19 mouse cellular contexts compared by ENCODE assay signal in the genomic region with DNA sequence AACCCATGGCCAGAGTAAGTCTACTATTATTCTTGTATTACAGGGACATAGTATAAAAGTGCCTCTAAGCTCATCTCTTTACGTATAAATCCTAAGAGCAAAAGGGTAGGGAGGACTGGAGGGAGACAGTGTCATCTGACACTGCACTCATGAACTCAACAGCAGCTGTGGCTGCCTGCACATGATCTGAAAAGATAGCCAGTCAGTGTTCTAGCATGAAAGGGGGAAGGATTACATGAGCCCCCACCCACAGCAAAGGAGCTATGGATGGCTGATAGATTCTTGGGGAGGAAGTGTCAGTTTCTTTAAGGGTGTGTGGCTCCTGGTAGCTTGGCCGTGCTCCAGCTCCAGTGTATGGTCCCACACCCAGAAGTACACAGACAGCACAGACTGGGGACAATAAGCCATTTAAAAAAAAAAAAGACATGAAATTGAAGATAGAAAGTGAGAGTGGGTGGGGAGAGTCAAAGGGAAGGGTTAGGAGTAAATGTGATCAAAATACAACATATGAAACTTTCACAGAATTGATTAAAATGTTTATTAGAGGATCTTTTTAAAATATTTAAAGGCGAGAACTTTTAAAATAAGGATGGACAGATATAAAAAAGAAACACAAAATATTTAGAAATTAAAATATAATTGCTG. TPM values are rescaled to one million over a fixed set of nuclear protein-coding genes. Genes with fewer than 3 reads are reported as not detected.
DNase-seq lines count a peak whose midpoint lies in the region; ATAC-seq and TF ChIP-seq lines count a peak whose summit lies in the region.
"Had no signal": no experiment of that assay in that cellular context is flagged by ENCODE, and none has a peak within 500 bp of the region (broad histone marks: within the 10 kb centered on the region; RNA-seq: fewer than 3 reads in every experiment).

No protein-coding gene starts in this region.

- H3K9me3 ChIP-seq in embryonic facial prominence, embryonic 14.5 days (ENCODE audit: control insufficient read depth, low read length), result no peaks in the 10 kb centered on the region
- no peaks in the 10 kb centered on the region for H3K9me3 ChIP-seq in embryonic facial prominence, embryonic 10.5 days
- no peaks in the 10 kb centered on the region for H3K9me3 ChIP-seq in kidney, embryonic 14.5 days (ENCODE audit: control insufficient read depth, low read length)
- H3K9me3 ChIP-seq in lung, postnatal 0 days (ENCODE audit: low read length), result no peaks in the 10 kb centered on the region
- H3K9me3 ChIP-seq in midbrain, embryonic 13.5 days, result no peaks in the 10 kb centered on the region
- H3K9me3 ChIP-seq: midbrain, embryonic 12.5 days had no signal

- H3K4me3 ChIP-seq in embryonic facial prominence, embryonic 14.5 days (ENCODE audit: low read depth, low read length), result no peak overlapping the region
- H3K4me3 ChIP-seq in embryonic facial prominence, embryonic 10.5 days, result no peak overlapping the region
- H3K4me3 ChIP-seq in kidney, embryonic 14.5 days (ENCODE audit: low read length), result no peak overlapping the region
- H3K4me3 ChIP-seq in lung, postnatal 0 days (ENCODE audit: low read depth, low read length), result no peak overlapping the region
- no peak overlapping the region for H3K4me3 ChIP-seq in midbrain, embryonic 13.5 days (replicated peaks)
- H3K4me3 ChIP-seq: midbrain, embryonic 12.5 days had no signal

- H3K27ac ChIP-seq in embryonic facial prominence, embryonic 14.5 days (replicated peaks; ENCODE audit: low read depth, low read length), result no peak overlapping the region
- no peak overlapping the region for H3K27ac ChIP-seq in embryonic facial prominence, embryonic 10.5 days (replicated peaks)
- H3K27ac ChIP-seq in kidney, embryonic 14.5 days (ENCODE audit: low read depth, low read length), result no peak overlapping the region
- no peak overlapping the region for H3K27ac ChIP-seq in lung, postnatal 0 days (ENCODE audit: low read length)
- H3K27ac ChIP-seq in midbrain, embryonic 13.5 days, result no peak overlapping the region
- H3K27ac ChIP-seq: midbrain, embryonic 12.5 days had no signal

- 54% methylated on average over 3 of the region's 3 CpGs for WGBS in embryonic facial prominence, embryonic 14.5 days
- WGBS in embryonic facial prominence, embryonic 10.5 days, result 70% methylated on average over 3 of the region's 3 CpGs
- 56% methylated on average over 3 of the region's 3 CpGs for WGBS in kidney, embryonic 14.5 days
- 47% methylated on average over 3 of the region's 3 CpGs for WGBS in lung, postnatal 0 days
- WGBS in midbrain, embryonic 13.5 days, result 78% methylated on average over 3 of the region's 3 CpGs

- H3K9ac ChIP-seq in embryonic facial prominence, embryonic 14.5 days (ENCODE audit: low read depth, low read length), result no peak overlapping the region
- no peak overlapping the region for H3K9ac ChIP-seq in kidney, embryonic 14.5 days (ENCODE audit: low read depth, low read length)
- H3K9ac ChIP-seq in lung, postnatal 0 days (replicated peaks; ENCODE audit: low read depth), result no peak overlapping the region
- H3K9ac ChIP-seq in midbrain, embryonic 13.5 days (replicated peaks), result no peak overlapping the region
- H3K9ac ChIP-seq: midbrain, embryonic 12.5 days had no signal

- DNase-seq in embryonic facial prominence, embryonic 14.5 days (ENCODE audit: low spot score), result peak; percentile 55
- no peak for DNase-seq in embryonic facial prominence, embryonic 10.5 days (ENCODE audit: low spot score)
- no peak for DNase-seq in kidney, postnatal 25 days
- no peak for DNase-seq in lung, postnatal 0 days (ENCODE audit: low spot score)
- DNase-seq in lung, adult 18-20 months, result no peak
- DNase-seq: adrenal gland, postnatal 36 days; cerebellum, adult 9-11 months; gastrocnemius, postnatal 14 days; lung, postnatal 14 days; thymus, postnatal 36 days had no signal

- H3K36me3 ChIP-seq in embryonic facial prominence, embryonic 14.5 days (ENCODE audit: control insufficient read depth, insufficient read depth, low read length), result no peaks in the 10 kb centered on the region
- H3K36me3 ChIP-seq in embryonic facial prominence, embryonic 10.5 days (replicated peaks), result no peaks in the 10 kb centered on the region
- no peaks in the 10 kb centered on the region for H3K36me3 ChIP-seq in kidney, embryonic 14.5 days (ENCODE audit: control insufficient read depth, insufficient read depth, low read length)
- H3K36me3 ChIP-seq in lung, postnatal 0 days (ENCODE audit: insufficient read depth, low read length), result no peaks in the 10 kb centered on the region
- H3K36me3 ChIP-seq in midbrain, embryonic 13.5 days, result no peaks in the 10 kb centered on the region
- H3K36me3 ChIP-seq: midbrain, embryonic 12.5 days had no signal

- no peaks in the 10 kb centered on the region for H3K27me3 ChIP-seq in embryonic facial prominence, embryonic 14.5 days (replicated peaks; ENCODE audit: control insufficient read depth, insufficient read depth, low read length)
- no peaks in the 10 kb centered on the region for H3K27me3 ChIP-seq in embryonic facial prominence, embryonic 10.5 days (replicated peaks; ENCODE audit: low read depth, poor library complexity, severe bottlenecking)
- H3K27me3 ChIP-seq in kidney, embryonic 14.5 days (ENCODE audit: control insufficient read depth, insufficient read depth, low read length), result peaks cover 3% of the 10 kb centered on the region; the same call in 1 of the 2 replicates
- H3K27me3 ChIP-seq in lung, postnatal 0 days (replicated peaks; ENCODE audit: insufficient read depth, low read length), result no peaks in the 10 kb centered on the region
- no peaks in the 10 kb centered on the region for H3K27me3 ChIP-seq in midbrain, embryonic 13.5 days

- no peak overlapping the region for H3K4me2 ChIP-seq in embryonic facial prominence, embryonic 14.5 days (ENCODE audit: low read depth, low read length)
- H3K4me2 ChIP-seq in kidney, embryonic 14.5 days (replicated peaks; ENCODE audit: low read depth, low read length), result no peak overlapping the region
- no peak overlapping the region for H3K4me2 ChIP-seq in lung, postnatal 0 days (replicated peaks; ENCODE audit: low read depth, low read length)
- no peak overlapping the region for H3K4me2 ChIP-seq in midbrain, embryonic 13.5 days (replicated peaks)
- H3K4me2 ChIP-seq: midbrain, embryonic 12.5 days had no signal

- peak; percentile 81 for ATAC-seq in embryonic facial prominence, embryonic 14.5 days (ENCODE audit: low read depth)
- peak; percentile 46; the same call in 1 of the 2 replicates for ATAC-seq in kidney, embryonic 14.5 days (ENCODE audit: low FRiP score, low TSS enrichment)
- ATAC-seq in lung, postnatal 0 days, result peak; percentile 21
- ATAC-seq in megakaryocyte-erythroid progenitor cell, adult 5-6 weeks (replicated peaks; ENCODE audit: low FRiP score, low TSS enrichment, poor library complexity, severe bottlenecking), result peak; percentile 90
- no peak for ATAC-seq in midbrain, embryonic 13.5 days
- ATAC-seq: inflammation-experienced regulatory T-cells, adult 6 months; Patski had no signal

- peaks cover 5% of the 10 kb centered on the region; the same call in 1 of the 2 replicates for H3K4me1 ChIP-seq in embryonic facial prominence, embryonic 14.5 days (ENCODE audit: control insufficient read depth, insufficient read depth, low read length)
- peaks cover 8% of the 10 kb centered on the region for H3K4me1 ChIP-seq in embryonic facial prominence, embryonic 10.5 days
- H3K4me1 ChIP-seq in kidney, embryonic 14.5 days (ENCODE audit: control insufficient read depth, insufficient read depth, low read length), result peaks cover 6% of the 10 kb centered on the region; the same call in 1 of the 2 replicates
- H3K4me1 ChIP-seq in lung, postnatal 0 days (ENCODE audit: insufficient read depth, low read depth, low read length), result no peaks in the 10 kb centered on the region
- H3K4me1 ChIP-seq in midbrain, embryonic 13.5 days (replicated peaks), result no peaks in the 10 kb centered on the region
- H3K4me1 ChIP-seq: midbrain, embryonic 12.5 days had no signal

- no peak for TF ChIP-seq CTCF in lung, postnatal 0 days (IDR thresholded peaks at IDR 0.05)

- no peak for TF ChIP-seq EP300 in lung, postnatal 0 days (IDR thresholded peaks at IDR 0.05)

RNA-seq across cellular contexts. Expression of gene Slc47a2, which starts 22.6 kb away (rescaled TPM):
- polyA plus RNA-seq in embryonic facial prominence, embryonic 14.5 days (2014; fragmentation: Nextera tagmentation; extraction: Ambion mirVana), result 0.29 TPM in 1 of 2 replicates, not detected in the other
- polyA plus RNA-seq in embryonic facial prominence, embryonic 10.5 days (2016; fragmentation: Nextera tagmentation; extraction: Ambion mirVana), result not detected in 2 replicates
- not detected in 2 replicates for polyA plus RNA-seq in kidney, embryonic 14.5 days (2014; fragmentation: Nextera tagmentation; extraction: Ambion mirVana)
- 0.19 and 0.20 TPM in 2 replicates for polyA plus RNA-seq in lung, postnatal 0 days (2015; fragmentation: Nextera tagmentation; extraction: Ambion mirVana)
- not detected in 2 replicates for total RNA-seq in megakaryocyte-erythroid progenitor cell, adult 5-6 weeks (2014; fragmentation: Nextera tagmentation)
- not detected in 2 replicates for total RNA-seq in megakaryocyte-erythroid progenitor cell, adult 5-6 weeks (2017)
- polyA plus RNA-seq in midbrain, embryonic 13.5 days (2015; fragmentation: Nextera tagmentation; extraction: Ambion mirVana), result not detected in 2 replicates
- total RNA-seq: adrenal gland, postnatal 36 days; gastrocnemius, postnatal 14 days; layer of hippocampus, postnatal 25 days; left cerebral cortex, postnatal 36 days had no signal
- polyA plus RNA-seq: hindbrain, embryonic 11.5 days; inflammation-experienced regulatory T-cells, adult 6 months; midbrain, embryonic 12.5 days; Patski had no signal

RNA-seq across cellular contexts. Expression of gene Aldh3a2, which starts 52.8 kb away (rescaled TPM):
- 36.4 and 37.4 TPM in 2 replicates for polyA plus RNA-seq in embryonic facial prominence, embryonic 14.5 days (2014; fragmentation: Nextera tagmentation; extraction: Ambion mirVana)
- polyA plus RNA-seq in embryonic facial prominence, embryonic 10.5 days (2016; fragmentation: Nextera tagmentation; extraction: Ambion mirVana), result 16.7 and 17.6 TPM in 2 replicates
- 17.9 and 32.5 TPM in 2 replicates for polyA plus RNA-seq in kidney, embryonic 14.5 days (2014; fragmentation: Nextera tagmentation; extraction: Ambion mirVana)
- 67.4 and 68.4 TPM in 2 replicates for polyA plus RNA-seq in lung, postnatal 0 days (2015; fragmentation: Nextera tagmentation; extraction: Ambion mirVana)
- total RNA-seq in megakaryocyte-erythroid progenitor cell, adult 5-6 weeks (2014; fragmentation: Nextera tagmentation), result 10.6 and 15.4 TPM in 2 replicates
- total RNA-seq in megakaryocyte-erythroid progenitor cell, adult 5-6 weeks (2017), result 10.8 and 30.6 TPM in 2 replicates
- polyA plus RNA-seq in midbrain, embryonic 13.5 days (2015; fragmentation: Nextera tagmentation; extraction: Ambion mirVana), result 21.4 and 23.2 TPM in 2 replicates

RNA-seq across cellular contexts. Expression of gene Slc47a1, which starts 58.1 kb away (rescaled TPM):
- polyA plus RNA-seq in embryonic facial prominence, embryonic 14.5 days (2014; fragmentation: Nextera tagmentation; extraction: Ambion mirVana), result 1.4 and 2.3 TPM in 2 replicates
- 0.05 and 0.08 TPM in 2 replicates for polyA plus RNA-seq in embryonic facial prominence, embryonic 10.5 days (2016; fragmentation: Nextera tagmentation; extraction: Ambion mirVana)
- polyA plus RNA-seq in kidney, embryonic 14.5 days (2014; fragmentation: Nextera tagmentation; extraction: Ambion mirVana), result 4.3 and 9.1 TPM in 2 replicates
- 2.9 and 3.0 TPM in 2 replicates for polyA plus RNA-seq in lung, postnatal 0 days (2015; fragmentation: Nextera tagmentation; extraction: Ambion mirVana)
- total RNA-seq in megakaryocyte-erythroid progenitor cell, adult 5-6 weeks (2014; fragmentation: Nextera tagmentation), result not detected in 2 replicates
- not detected in 2 replicates for total RNA-seq in megakaryocyte-erythroid progenitor cell, adult 5-6 weeks (2017)
- polyA plus RNA-seq in midbrain, embryonic 13.5 days (2015; fragmentation: Nextera tagmentation; extraction: Ambion mirVana), result 0.08 TPM in 1 of 2 replicates, not detected in the other
- polyA plus RNA-seq: inflammation-experienced regulatory T-cells, adult 6 months; midbrain, embryonic 12.5 days had no signal
